Mouse (Mus musculus) liver, embryonic 16.5 days (tissue): ENCODE data around the gene Exoc3l. TPM values are rescaled to one million over a fixed set of nuclear protein-coding genes. Genes with fewer than 3 reads are reported as not detected.
A peak's percentile ranks its signal among the peaks of the same experiment; 100 is the strongest.

Source experiments
- ATAC-seq: fragments of 200-750 bp; cut with Nextera tagmentation; 2 replicates; pipeline ENCODE4 v1.8.0; 2017; ENCODE audit warnings: low read depth, mild to moderate bottlenecking, moderate number of reproducible peaks, moderate library complexity
- H3K27ac ChIP-seq: fragments of 300-500 bp; sonication (generic); 2 replicates; pipeline ENCODE4 v1.5.1; 2014; ENCODE audit warnings: mild to moderate bottlenecking, low read length
- H3K27me3 ChIP-seq: fragments of 300-500 bp; sonication (generic); 2 replicates; pipeline ENCODE4 v1.6.1; 2014; ENCODE audit warnings: low read depth, low read length, mixed read lengths; ENCODE audit not compliant: control insufficient read depth, insufficient read depth
- H3K36me3 ChIP-seq: fragments of 300-500 bp; sonication (generic); 2 replicates; pipeline ENCODE4 v1.6.1; 2014; ENCODE audit warnings: mild to moderate bottlenecking; ENCODE audit not compliant: control insufficient read depth, insufficient read depth
- H3K4me1 ChIP-seq: fragments of 300-500 bp; sonication (generic); 2 replicates; pipeline ENCODE4 v1.6.1; 2014; ENCODE audit warnings: low read depth, low read length, mixed read lengths; ENCODE audit not compliant: control insufficient read depth
- H3K4me2 ChIP-seq: fragments of 300-500 bp; sonication (generic); 2 replicates; pipeline ENCODE4 v1.6.1; 2014; ENCODE audit warnings: low read depth, low read length, mixed read lengths
- H3K4me3 ChIP-seq: fragments of 300-500 bp; sonication (generic); 2 replicates; pipeline ENCODE4 v1.5.1; 2014; ENCODE audit warnings: low read depth, mild to moderate bottlenecking, low read length
- H3K9ac ChIP-seq: fragments of 300-500 bp; sonication (generic); 2 replicates; pipeline ENCODE4 v1.6.1; 2014; ENCODE audit warnings: low read depth, low read length
- H3K9me3 ChIP-seq: fragments of 300-500 bp; sonication (generic); replicated peaks from 2 replicates; pipeline ENCODE4 v1.6.1; 2016; ENCODE audit warnings: low read length; ENCODE audit not compliant: control insufficient read depth
- WGBS: fragments of 180-500 bp; shearing (Covaris S2); extraction: QIAGEN DNeasy Blood & Tissue Kit; methylation state at CpG from one replicate; pipeline ENCODE4 v1.1.7; 2014; ENCODE audit not compliant: insufficient replicate concordance; 5-methylcytosine and 5-hydroxymethylcytosine counted together
- polyA plus RNA-seq: library from polyadenylated mRNA; unstranded; fragments of >200 nt; fragmentation: Nextera tagmentation; extraction: Ambion mirVana; gene quantifications from 2 replicates; pipeline ENCODE4 v1.2.1, GENCODE M21; 2015

Exoc3l gene
- polyA plus RNA-seq = 5.9 and 6.5 TPM in 2 replicates

DNA sequence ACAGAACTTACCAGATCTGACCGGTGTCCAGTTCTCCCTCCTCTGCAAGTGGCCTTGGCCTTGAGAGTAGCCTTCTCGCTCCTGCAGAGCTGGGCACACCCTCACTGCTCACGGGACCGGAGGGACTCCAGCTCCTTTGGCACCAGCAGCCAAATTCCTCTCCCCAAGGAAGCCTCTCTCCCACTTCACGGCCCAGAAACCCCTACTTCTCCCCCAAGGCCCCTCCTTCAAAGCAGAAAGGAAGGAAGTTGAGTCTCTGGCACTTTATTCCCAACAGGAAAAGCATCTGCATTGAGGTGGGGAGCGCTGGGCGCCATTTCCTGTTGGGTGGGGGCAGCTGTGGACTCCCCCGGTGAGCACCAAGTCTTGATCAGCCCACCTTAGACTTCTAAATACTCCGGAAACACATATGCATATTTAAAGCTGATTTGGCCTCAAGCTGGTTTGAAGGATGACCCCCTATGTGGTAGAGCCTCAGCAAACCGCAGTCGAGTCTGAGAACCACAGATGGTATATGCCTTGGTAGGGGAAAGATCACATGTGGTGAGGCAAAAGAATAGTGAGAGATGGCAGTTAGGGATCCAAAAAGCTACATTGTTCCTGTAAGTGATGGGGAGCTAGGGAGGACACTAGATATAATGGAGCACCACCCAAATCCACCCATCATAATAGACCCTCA, at the start of gene Exoc3l:
Exoc3l (minus strand) TSS at position 207 of the 679 bp plus-strand sequence.
- H3K4me2 ChIP-seq = peak within 1 kb of the TSS; percentile 80
- peak within 1 kb of the TSS; percentile 98 for H3K9ac ChIP-seq
- ATAC-seq = no peak
- no peaks in the 10 kb centered on the region for H3K9me3 ChIP-seq
- H3K27ac ChIP-seq = peak within 1 kb of the TSS; percentile 86
- 23% methylated on average over 11 of the region's 11 CpGs for WGBS
- no peaks in the 10 kb centered on the region for H3K27me3 ChIP-seq
- H3K4me1 ChIP-seq = peaks cover 19% of the 10 kb centered on the region
- peaks cover 13% of the 10 kb centered on the region for H3K36me3 ChIP-seq
- peak within 1 kb of the TSS; percentile 97 for H3K4me3 ChIP-seq

DNA sequence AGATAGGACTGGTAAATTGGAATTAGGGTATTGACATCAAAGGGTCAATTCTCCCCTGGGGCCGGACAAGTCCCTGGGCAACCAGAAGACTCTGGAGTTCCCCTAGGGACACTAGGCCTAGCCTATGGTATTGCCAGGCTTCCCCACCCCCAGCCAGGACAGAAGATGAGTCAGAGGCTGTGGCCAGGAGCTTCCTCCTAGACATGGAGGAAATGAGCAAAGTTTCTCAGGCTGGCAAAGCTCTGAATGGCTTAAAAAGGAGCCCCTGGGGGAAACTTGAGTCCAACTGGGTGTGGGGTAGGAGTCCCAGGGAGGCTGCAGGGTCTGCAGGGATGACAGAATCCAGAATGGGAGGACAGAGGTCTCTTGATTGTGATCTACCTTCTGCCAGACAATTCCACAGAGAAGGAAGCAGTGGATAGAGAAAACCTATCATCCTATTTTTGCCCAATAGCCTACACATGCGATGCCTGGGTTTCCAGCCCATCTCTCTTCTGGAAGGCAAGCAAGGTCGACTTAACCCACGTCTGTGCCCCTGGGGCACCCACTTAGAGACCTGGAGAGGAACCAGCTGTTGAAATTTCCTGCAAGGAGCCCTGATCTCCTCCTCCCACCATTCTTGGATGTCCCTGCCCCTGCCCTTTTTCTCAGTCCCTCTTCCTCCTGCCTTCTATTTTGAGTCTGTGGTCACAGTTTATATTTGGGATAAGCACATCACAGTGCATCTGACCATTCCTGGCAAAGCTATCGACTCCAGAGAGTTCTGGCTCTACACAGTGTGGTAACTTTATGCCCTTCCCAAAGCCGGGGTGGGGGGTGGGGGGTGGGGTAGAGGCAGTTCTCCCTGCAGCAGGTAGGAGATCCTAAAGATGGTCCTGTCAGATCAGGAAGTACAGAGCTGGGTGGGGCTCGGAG, 49.4 kb upstream of the Exoc3l start:
- Histone ChIP-seq H3K4me3 (no peak overlapping the region), H3K27ac (no peak overlapping the region), H3K9me3 (no peaks in the 10 kb centered on the region), H3K4me1 (peaks cover 27% of the 10 kb centered on the region), H3K36me3 (no peaks in the 10 kb centered on the region), H3K27me3 (peaks cover 44% of the 10 kb centered on the region), H3K9ac (no peak overlapping the region), H3K4me2 (no peak overlapping the region)
- 32% methylated on average over 7 of the region's 7 CpGs for WGBS
- no peak for ATAC-seq

GRCm38 (mm10) chr8:105343791-105344574, 48.1 kb upstream of the Exoc3l start:
- H3K9ac ChIP-seq = no peak overlapping the region
- no peak overlapping the region for H3K27ac ChIP-seq
- peaks cover 40% of the 10 kb centered on the region for H3K4me1 ChIP-seq
- no peak overlapping the region for H3K4me3 ChIP-seq
- no peaks in the 10 kb centered on the region for H3K36me3 ChIP-seq
- no peak overlapping the region for H3K4me2 ChIP-seq
- no peaks in the 10 kb centered on the region for H3K9me3 ChIP-seq
- WGBS = 47% methylated on average over 8 of the region's 8 CpGs
- H3K27me3 ChIP-seq = peaks cover 31% of the 10 kb centered on the region
- ATAC-seq = no peak

- peaks cover 36% of the 10 kb centered on the region for H3K4me1 ChIP-seq
- no peak overlapping the region for H3K4me2 ChIP-seq
- H3K27me3 ChIP-seq = peaks cover 19% of the 10 kb centered on the region
- H3K36me3 ChIP-seq = no peaks in the 10 kb centered on the region
- no peak overlapping the region for H3K9ac ChIP-seq
- no peak overlapping the region for H3K4me3 ChIP-seq
- no peak overlapping the region for H3K27ac ChIP-seq
- WGBS = 42% methylated on average over 4 of the region's 4 CpGs
- ATAC-seq = no peak
- H3K9me3 ChIP-seq = no peaks in the 10 kb centered on the region
Observed at GRCm38 (mm10) chr8:105342768-105343167, 46.9 kb upstream of the Exoc3l start.

- WGBS = 59% methylated on average over 8 of the region's 8 CpGs
- Histone ChIP-seq H3K36me3 (peaks cover 3% of the 10 kb centered on the region; the same call in 1 of the 2 replicates), H3K4me3 (no peak overlapping the region), H3K4me2 (no peak overlapping the region), H3K9me3 (no peaks in the 10 kb centered on the region), H3K27me3 (peaks cover 5% of the 10 kb centered on the region), H3K27ac (no peak overlapping the region), H3K4me1 (peaks cover 22% of the 10 kb centered on the region), H3K9ac (no peak overlapping the region)
- no peak for ATAC-seq
Observed at GRCm38 (mm10) chr8:105341399-105341798, 45.5 kb upstream of the Exoc3l start.

DNA sequence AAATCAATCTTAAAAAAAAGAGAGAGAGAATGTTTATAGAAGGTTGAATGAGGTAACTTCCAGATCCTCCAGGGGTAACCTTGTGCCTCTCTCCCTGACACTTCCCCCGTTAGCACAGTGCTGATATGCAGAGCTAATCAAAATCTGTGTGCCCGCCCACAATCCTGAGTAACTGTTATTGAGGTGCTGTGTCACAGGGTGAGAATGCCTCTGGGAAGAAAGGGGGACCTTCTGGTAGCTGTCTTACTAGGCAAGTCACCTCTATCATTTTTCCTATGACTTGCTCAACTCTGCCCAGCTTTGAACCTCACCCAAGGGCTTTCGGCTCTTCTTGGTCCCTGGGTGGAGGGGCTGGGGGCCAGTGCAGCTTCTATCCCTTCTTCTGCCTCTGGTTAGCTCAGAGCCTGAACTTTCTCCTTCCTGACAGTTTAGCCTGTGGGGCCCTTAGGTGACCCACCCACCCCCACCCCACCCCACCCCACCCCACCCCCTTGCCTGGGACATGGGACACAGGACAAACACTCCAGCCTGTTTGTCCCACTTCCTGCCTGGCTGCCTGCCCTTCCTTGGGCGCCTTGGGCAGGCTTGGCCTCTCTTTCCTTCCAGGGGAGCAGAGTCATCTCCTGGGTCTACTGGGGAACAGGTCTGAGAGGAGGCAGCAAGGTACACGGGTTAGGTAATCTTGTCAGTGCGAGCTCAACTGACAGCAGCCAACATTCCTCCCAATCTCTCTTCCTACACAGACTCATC, 44.2 kb upstream of the Exoc3l start:
- no peak overlapping the region for H3K4me3 ChIP-seq
- no peak overlapping the region for H3K9ac ChIP-seq
- no peaks in the 10 kb centered on the region for H3K27me3 ChIP-seq
- no peaks in the 10 kb centered on the region for H3K9me3 ChIP-seq
- WGBS = 25% methylated on average over 6 of the region's 6 CpGs
- peaks cover 20% of the 10 kb centered on the region for H3K4me1 ChIP-seq
- H3K36me3 ChIP-seq = peaks cover 6% of the 10 kb centered on the region; the same call in 1 of the 2 replicates
- no peak overlapping the region for H3K4me2 ChIP-seq
- no peak overlapping the region for H3K27ac ChIP-seq
- ATAC-seq = peak; percentile 69

- no peaks in the 10 kb centered on the region for H3K9me3 ChIP-seq
- H3K36me3 ChIP-seq = peaks cover 6% of the 10 kb centered on the region; the same call in 1 of the 2 replicates
- H3K27ac ChIP-seq = no peak overlapping the region
- WGBS = 19% methylated on average over 4 of the region's 4 CpGs
- H3K27me3 ChIP-seq = no peaks in the 10 kb centered on the region
- H3K4me3 ChIP-seq = no peak overlapping the region
- no peak overlapping the region for H3K9ac ChIP-seq
- no peak for ATAC-seq
- H3K4me1 ChIP-seq = peaks cover 18% of the 10 kb centered on the region
- no peak overlapping the region for H3K4me2 ChIP-seq
Observed at GRCm38 (mm10) chr8:105338992-105339391, 43.1 kb upstream of the Exoc3l start.
